Mouse (Mus musculus) heart, embryonic 14.5 days (tissue): Measurements from ENCODE around the gene Smtn. TPM values are rescaled to one million over a fixed set of nuclear protein-coding genes. Genes with fewer than 3 reads are reported as not detected.

Experiments
- ATAC-seq: fragments of 200-750 bp; cut with Nextera tagmentation; 2 replicates; pipeline ENCODE4 v1.8.0; 2017; ENCODE audit warnings: low read depth, moderate TSS enrichment; ENCODE audit not compliant: insufficient number of reproducible peaks, insufficient read depth, low FRiP score
- H3K27ac ChIP-seq, 2 experiments: fragments of 200-500 bp in 1 of 2; fragments of 300-500 bp in 1 of 2; sonication (generic) in 1 of 2; replicated peaks in 1 of 2; 2 replicates each; pipeline ENCODE4 v1.5.1; 2012 to 2014; ENCODE audit warnings: low read depth in 2 of 2, low read length in 2 of 2, control low read depth in 1 of 2, mild to moderate bottlenecking in 1 of 2, mixed read lengths in 1 of 2; ENCODE audit not compliant: control insufficient read depth in 1 of 2, insufficient read depth in 1 of 2
- H3K27me3 ChIP-seq: fragments of 300-500 bp; sonication (generic); 2 replicates; pipeline ENCODE4 v1.6.1; 2014; ENCODE audit warnings: mild to moderate bottlenecking, low read length, control low read depth; ENCODE audit not compliant: control insufficient read depth, insufficient read depth
- H3K36me3 ChIP-seq: fragments of 300-500 bp; sonication (generic); 2 replicates; pipeline ENCODE4 v1.6.1; 2014; ENCODE audit warnings: mild to moderate bottlenecking, control low read depth, low read length, mixed read lengths; ENCODE audit not compliant: control insufficient read depth, insufficient read depth
- H3K4me1 ChIP-seq, 2 experiments: fragments of 200-500 bp in 1 of 2; fragments of 300-500 bp in 1 of 2; sonication (generic) in 1 of 2; 2 replicates each; pipeline ENCODE4 v1.6.1; 2012 to 2014; ENCODE audit warnings: low read length in 2 of 2, control low read depth in 1 of 2, mixed read lengths in 1 of 2; ENCODE audit not compliant: control insufficient read depth in 2 of 2, insufficient read depth in 2 of 2
- H3K4me2 ChIP-seq: fragments of 300-500 bp; sonication (generic); 2 replicates; pipeline ENCODE4 v1.6.1; 2014; ENCODE audit warnings: mild to moderate bottlenecking, low read length
- H3K4me3 ChIP-seq, 2 experiments: fragments of 200-500 bp in 1 of 2; fragments of 300-500 bp in 1 of 2; sonication (generic) in 1 of 2; 2 replicates each; pipeline ENCODE4 v1.5.1; 2012 to 2014; ENCODE audit warnings: low read length in 2 of 2, mild to moderate bottlenecking in 2 of 2, control low read depth in 1 of 2, low read depth in 1 of 2, moderate library complexity in 1 of 2; ENCODE audit not compliant: control insufficient read depth in 1 of 2, insufficient read depth in 1 of 2
- H3K9ac ChIP-seq: fragments of 300-500 bp; sonication (generic); 2 replicates; pipeline ENCODE4 v1.6.1; 2014; ENCODE audit warnings: mild to moderate bottlenecking, low read length
- H3K9me3 ChIP-seq: fragments of 300-500 bp; sonication (generic); 2 replicates; pipeline ENCODE4 v1.6.1; 2016; ENCODE audit warnings: low read length, control low read depth; ENCODE audit not compliant: control insufficient read depth
- WGBS: fragments of 180-500 bp; shearing (Covaris S2); extraction: QIAGEN DNeasy Blood & Tissue Kit; methylation state at CpG from one replicate; pipeline ENCODE4 v1.1.7; 2014; 5-methylcytosine and 5-hydroxymethylcytosine counted together
- polyA plus RNA-seq: library from polyadenylated mRNA; unstranded; fragments of >200 nt; fragmentation: Nextera tagmentation; extraction: Ambion mirVana; gene quantifications from 2 replicates; pipeline ENCODE4 v1.2.1, GENCODE M21; 2014

The Smtn gene
- polyA plus RNA-seq, 1 experiment from 2014 or later = 75.0 TPM

GRCm38 (mm10) chr11:3508226-3508625 lies 32.2 kb downstream of the Smtn start:
- Histone ChIP-seq H3K36me3 (no peaks in the 10 kb centered on the region), H3K4me1 (peaks cover 20 to 34% of the 10 kb centered on the region in 2 experiments), H3K4me3 (no peak overlapping the region), H3K27ac (peak overlapping the region; percentile 47 to 92), H3K9ac (peak overlapping the region; percentile 3; the same call in 1 of the 2 replicates), H3K9me3 (no peaks in the 10 kb centered on the region), H3K4me2 (0 out of 2 replicates have a peak overlapping the region, but pooled peaks have one; percentile 18), H3K27me3 (no peaks in the 10 kb centered on the region)
- no peak for ATAC-seq
- WGBS = 9% methylated on average over 7 of the region's 7 CpGs

- 68% methylated on average over 11 of the region's 11 CpGs for WGBS
- Histone ChIP-seq H3K36me3 (peaks cover 13% of the 10 kb centered on the region), H3K27me3 (no peaks in the 10 kb centered on the region), H3K27ac (peak overlapping the region; percentile 55 to 59; a peak in 3 of 4 replicates), H3K9me3 (no peaks in the 10 kb centered on the region), H3K4me3 (peak overlapping the region; percentile 46 to 55), H3K4me2 (peak overlapping the region; percentile 65), H3K4me1 (peaks cover 18 to 28% of the 10 kb centered on the region in 2 experiments), H3K9ac (peak overlapping the region; percentile 76)
- no peak for ATAC-seq
These were observed 36.4 kb downstream of the Smtn start for GRCm38 (mm10) chr11:3503755-3504693.

GRCm38 (mm10) chr11:3502459-3503072 lies 37.8 kb downstream of the Smtn start:
- H3K9me3 ChIP-seq = no peaks in the 10 kb centered on the region
- H3K36me3 ChIP-seq = peaks cover 18% of the 10 kb centered on the region
- H3K27ac ChIP-seq = no peak overlapping the region
- H3K27me3 ChIP-seq = no peaks in the 10 kb centered on the region
- ATAC-seq = no peak
- WGBS = 81% methylated on average over 18 of the region's 18 CpGs
- peaks cover 8 to 14% of the 10 kb centered on the region in 2 experiments for H3K4me1 ChIP-seq
- H3K9ac ChIP-seq = no peak overlapping the region
- no peak overlapping the region for H3K4me3 ChIP-seq
- no peak overlapping the region for H3K4me2 ChIP-seq

GRCm38 (mm10) chr11:3502057-3502456 lies 38.4 kb downstream of the Smtn start:
- H3K27me3 ChIP-seq = no peaks in the 10 kb centered on the region
- no peak overlapping the region for H3K27ac ChIP-seq
- ATAC-seq = no peak
- no peak overlapping the region for H3K9ac ChIP-seq
- no peaks in the 10 kb centered on the region for H3K9me3 ChIP-seq
- H3K4me2 ChIP-seq = no peak overlapping the region
- H3K4me1 ChIP-seq = peaks cover 8 to 14% of the 10 kb centered on the region in 2 experiments
- H3K4me3 ChIP-seq = no peak overlapping the region
- 66% methylated on average over 17 of the region's 17 CpGs for WGBS
- peaks cover 18% of the 10 kb centered on the region for H3K36me3 ChIP-seq

GRCm38 (mm10) chr11:3497296-3497695 lies 43.1 kb downstream of the Smtn start:
- Histone ChIP-seq H3K36me3 (peaks cover 14% of the 10 kb centered on the region), H3K9ac (no peak overlapping the region), H3K9me3 (no peaks in the 10 kb centered on the region), H3K4me2 (no peak overlapping the region), H3K4me3 (no peak overlapping the region), H3K27ac (no peak overlapping the region), H3K27me3 (no peaks in the 10 kb centered on the region), H3K4me1 (peaks cover 0 to 2% of the 10 kb centered on the region in 2 experiments; a peak in 1 of 4 replicates)
- WGBS = 100% methylated on average over 1 of the region's 1 CpGs
- no peak for ATAC-seq

GRCm38 (mm10) chr11:3496756-3497155 lies 43.7 kb downstream of the Smtn start:
- Histone ChIP-seq H3K4me3 (no peak overlapping the region), H3K4me2 (no peak overlapping the region), H3K27me3 (no peaks in the 10 kb centered on the region), H3K27ac (no peak overlapping the region), H3K9ac (no peak overlapping the region), H3K36me3 (peaks cover 13% of the 10 kb centered on the region), H3K4me1 (peaks cover 0 to 2% of the 10 kb centered on the region in 2 experiments; a peak in 1 of 4 replicates), H3K9me3 (no peaks in the 10 kb centered on the region)
- ATAC-seq = no peak
- 54% methylated on average over 5 of the region's 5 CpGs for WGBS

GRCm38 (mm10) chr11:3495496-3495895 lies 44.9 kb downstream of the Smtn start:
- Histone ChIP-seq H3K27me3 (no peaks in the 10 kb centered on the region), H3K4me2 (no peak overlapping the region), H3K36me3 (peaks cover 10% of the 10 kb centered on the region), H3K4me3 (no peak overlapping the region), H3K9me3 (no peaks in the 10 kb centered on the region), H3K27ac (no peak overlapping the region), H3K9ac (no peak overlapping the region), H3K4me1 (peaks cover 0 to 2% of the 10 kb centered on the region in 2 experiments; a peak in 1 of 4 replicates)
- 77% methylated on average over 14 of the region's 14 CpGs for WGBS
- peak; percentile 11; the same call in 1 of the 2 replicates for ATAC-seq
